Mouse (Mus musculus) liver, embryonic 15.5 days (tissue): ENCODE results near the gene Unc13a. TPM values are rescaled to one million over a fixed set of nuclear protein-coding genes. Genes with fewer than 3 reads are reported as not detected.

Source experiments
- ATAC-seq: fragments of 200-750 bp; cut with Nextera tagmentation; 2 replicates; pipeline ENCODE4 v1.8.0; 2017; ENCODE audit warnings: moderate number of reproducible peaks, mild to moderate bottlenecking, moderate library complexity; ENCODE audit not compliant: insufficient read depth
- H3K27ac ChIP-seq: fragments of 300-500 bp; sonication (generic); replicated peaks from 2 replicates; pipeline ENCODE4 v1.5.1; 2015; ENCODE audit warnings: mild to moderate bottlenecking, inconsistent platforms
- H3K27me3 ChIP-seq: fragments of 300-500 bp; sonication (generic); 2 replicates; pipeline ENCODE4 v1.6.1; 2015; ENCODE audit warnings: mild to moderate bottlenecking, inconsistent platforms
- H3K36me3 ChIP-seq: fragments of 300-500 bp; sonication (generic); replicated peaks from 2 replicates; pipeline ENCODE4 v1.6.1; 2015; ENCODE audit warnings: moderate library complexity, mild to moderate bottlenecking, inconsistent platforms
- H3K4me1 ChIP-seq: fragments of 300-500 bp; sonication (generic); replicated peaks from 2 replicates; pipeline ENCODE4 v1.6.1; 2015; ENCODE audit warnings: inconsistent platforms
- H3K4me2 ChIP-seq: fragments of 300-500 bp; sonication (generic); 2 replicates; pipeline ENCODE4 v1.6.1; 2015; ENCODE audit warnings: moderate library complexity, mild to moderate bottlenecking, inconsistent platforms
- H3K4me3 ChIP-seq: fragments of 300-500 bp; sonication (generic); replicated peaks from 2 replicates; pipeline ENCODE4 v1.5.1; 2015; ENCODE audit warnings: mild to moderate bottlenecking, inconsistent platforms
- H3K9ac ChIP-seq: fragments of 300-500 bp; sonication (generic); 2 replicates; pipeline ENCODE4 v1.6.1; 2015; ENCODE audit warnings: moderate library complexity, mild to moderate bottlenecking, inconsistent platforms
- H3K9me3 ChIP-seq: fragments of 300-500 bp; sonication (generic); replicated peaks from 2 replicates; pipeline ENCODE4 v1.6.1; 2016; ENCODE audit warnings: inconsistent platforms
- WGBS: fragments of 180-500 bp; shearing (Covaris S2); methylation state at CpG from one replicate; pipeline ENCODE4 v1.1.7; 2015; ENCODE audit warnings: mixed read lengths; ENCODE audit not compliant: insufficient replicate concordance; 5-methylcytosine and 5-hydroxymethylcytosine counted together
- polyA plus RNA-seq: library from polyadenylated mRNA; unstranded; fragments of >200 nt; fragmentation: Nextera tagmentation; extraction: Ambion mirVana; gene quantifications from 2 replicates; pipeline ENCODE4 v1.2.1, GENCODE M21; 2015

Unc13a gene
- polyA plus RNA-seq: 0.16 and 0.20 TPM in 2 replicates

DNA sequence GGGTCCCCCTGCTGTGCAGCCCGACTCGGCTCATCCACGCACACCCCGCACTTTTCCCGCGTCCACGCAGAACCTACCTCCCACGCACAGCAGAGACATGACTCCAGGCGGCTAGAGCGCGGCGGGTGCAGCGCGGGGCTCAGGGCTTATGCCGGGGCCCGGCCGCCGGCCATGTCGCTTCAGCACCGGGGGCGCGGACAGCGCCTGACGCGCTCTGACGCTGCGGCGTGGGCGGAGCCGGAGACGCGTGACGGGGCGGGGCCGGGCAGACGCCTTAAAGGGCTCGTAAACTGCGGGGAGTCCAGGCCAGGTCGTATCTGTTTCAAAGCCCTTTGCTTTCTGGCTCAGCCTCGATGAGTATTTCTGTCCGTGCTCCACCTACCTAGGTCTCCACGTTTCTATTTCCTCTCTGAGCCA is at the start of gene Unc13a:
Gene Unc13a (minus strand): TSS at position 209 of the 417 bp plus-strand sequence.
- peak; percentile 53 for ATAC-seq
- Histone ChIP-seq H3K36me3 (no peaks in the 10 kb centered on the region), H3K4me3 (peak within 1 kb of the TSS; percentile 56), H3K4me1 (peaks cover 34% of the 10 kb centered on the region), H3K4me2 (peak within 1 kb of the TSS; percentile 85), H3K9me3 (no peaks in the 10 kb centered on the region), H3K27ac (no peak within 1 kb of the TSS), H3K9ac (no peak within 1 kb of the TSS), H3K27me3 (peaks cover 50% of the 10 kb centered on the region)
- under 1% methylated on average over 42 of the region's 42 CpGs for WGBS

DNA sequence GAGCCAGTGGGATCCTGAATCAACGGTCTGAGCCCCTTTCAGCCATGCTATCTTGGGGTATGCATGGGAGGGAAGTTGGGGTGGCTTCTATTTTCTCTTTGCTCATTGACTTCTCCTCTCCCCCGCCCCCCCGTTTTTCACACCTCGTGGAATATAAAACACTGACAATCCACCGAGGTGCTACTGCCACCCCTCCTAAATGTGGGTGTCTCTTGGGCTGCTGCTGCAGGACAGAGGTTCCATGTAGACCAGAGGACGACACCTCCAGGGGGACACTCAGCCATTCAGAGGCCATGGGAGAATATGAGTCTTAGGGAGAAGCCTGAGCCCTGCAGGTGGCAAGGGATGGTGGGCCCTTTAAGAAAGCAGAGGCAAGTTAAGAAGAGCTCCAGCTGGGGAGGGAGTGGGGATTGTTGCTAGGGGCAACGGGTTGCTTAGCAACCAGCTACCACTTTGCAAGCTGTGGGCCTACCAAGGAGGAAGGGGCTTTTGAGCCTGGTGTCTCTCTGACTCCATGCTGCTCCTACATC is 48.4 kb upstream of the Unc13a start:
- 64% methylated on average over 7 of the region's 7 CpGs for WGBS
- Histone ChIP-seq H3K27ac (no peak overlapping the region), H3K36me3 (peaks cover 31% of the 10 kb centered on the region), H3K9me3 (no peaks in the 10 kb centered on the region), H3K4me2 (0 out of 2 replicates have a peak overlapping the region, but pooled peaks have one; percentile 17), H3K4me1 (peaks cover 59% of the 10 kb centered on the region), H3K4me3 (no peak overlapping the region), H3K27me3 (0 out of 2 replicates have a peak, but pooled peaks cover 2% of the 10 kb centered on the region), H3K9ac (no peak overlapping the region)
- ATAC-seq: no peak

DNA sequence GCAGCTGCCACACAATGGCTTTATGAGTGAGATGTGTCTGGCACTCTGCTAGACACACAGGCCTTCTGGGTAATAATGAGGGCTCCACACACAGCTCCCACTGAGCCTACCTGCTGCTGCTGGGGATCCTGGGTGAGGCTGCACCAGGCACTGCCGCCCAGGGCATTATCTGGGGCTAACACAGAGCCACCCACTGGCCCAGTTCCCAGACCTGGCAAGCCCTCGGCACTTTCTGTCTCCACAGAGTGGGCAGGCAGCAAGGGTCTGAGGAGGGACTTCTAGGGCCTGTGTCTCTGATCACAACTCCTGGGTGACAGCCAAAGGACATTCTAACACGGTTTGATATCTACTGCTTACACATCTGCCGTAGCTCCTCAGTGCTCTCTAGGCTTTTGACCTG is 47.7 kb upstream of the Unc13a start:
- no peak overlapping the region for H3K4me3 ChIP-seq
- H3K27ac ChIP-seq: peak overlapping the region; percentile 65
- ATAC-seq: peak; percentile 43
- 34% methylated on average over 4 of the region's 4 CpGs for WGBS
- H3K36me3 ChIP-seq: peaks cover 39% of the 10 kb centered on the region
- peak overlapping the region; percentile 15; the same call in 1 of the 2 replicates for H3K9ac ChIP-seq
- H3K4me1 ChIP-seq: peaks cover 52% of the 10 kb centered on the region
- H3K9me3 ChIP-seq: no peaks in the 10 kb centered on the region
- no peaks in the 10 kb centered on the region for H3K27me3 ChIP-seq
- H3K4me2 ChIP-seq: peak overlapping the region; percentile 17

DNA sequence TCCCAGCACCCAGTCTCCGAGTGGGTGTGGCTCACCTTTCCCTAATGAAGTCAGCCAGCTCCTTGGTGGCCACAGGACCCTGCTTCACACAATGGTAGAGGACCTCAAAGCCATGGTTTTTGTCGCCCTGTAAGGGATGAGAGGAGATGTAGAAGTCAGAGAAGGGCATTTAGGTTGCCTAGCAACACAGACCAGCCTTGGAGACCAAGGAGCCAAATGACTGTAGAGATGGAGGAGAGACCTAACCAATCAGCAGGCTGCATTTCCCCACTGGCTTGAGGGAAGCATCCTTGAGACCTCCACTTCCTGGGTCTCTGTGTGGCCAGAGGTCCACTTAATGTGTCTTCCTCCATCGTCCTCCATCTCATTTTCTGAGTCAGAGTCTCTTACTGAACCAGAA is 46.7 kb upstream of the Unc13a start:
- no peak overlapping the region for H3K4me2 ChIP-seq
- peaks cover 44% of the 10 kb centered on the region for H3K36me3 ChIP-seq
- no peaks in the 10 kb centered on the region for H3K27me3 ChIP-seq
- no peak overlapping the region for H3K27ac ChIP-seq
- no peak overlapping the region for H3K9ac ChIP-seq
- no peaks in the 10 kb centered on the region for H3K9me3 ChIP-seq
- no peak overlapping the region for H3K4me3 ChIP-seq
- H3K4me1 ChIP-seq: peaks cover 42% of the 10 kb centered on the region
- ATAC-seq: no peak
- 56% methylated on average over 3 of the region's 3 CpGs for WGBS

DNA sequence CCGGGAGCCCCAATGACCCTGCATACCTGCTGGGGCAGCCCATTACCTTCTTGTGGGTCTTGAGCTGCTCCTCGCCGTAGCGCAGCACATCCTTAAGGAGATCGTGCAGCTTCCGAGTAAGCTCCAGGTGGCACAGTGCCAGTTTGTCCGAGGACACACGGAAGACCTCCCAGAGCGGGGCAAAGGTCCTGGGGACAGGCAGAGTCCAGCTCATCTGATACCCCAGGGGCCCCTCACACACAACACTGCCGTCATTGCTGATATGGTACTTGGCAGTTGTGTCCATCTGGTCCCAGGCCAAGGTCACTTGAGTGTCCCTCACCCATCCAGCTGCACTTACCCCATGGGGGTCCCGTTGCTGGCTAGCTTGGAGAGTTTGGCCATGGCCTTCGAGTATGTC is 45.5 kb upstream of the Unc13a start:
- Histone ChIP-seq H3K27ac (no peak overlapping the region), H3K36me3 (peaks cover 53% of the 10 kb centered on the region), H3K4me3 (no peak overlapping the region), H3K9ac (no peak overlapping the region), H3K9me3 (no peaks in the 10 kb centered on the region), H3K4me2 (no peak overlapping the region), H3K4me1 (peaks cover 30% of the 10 kb centered on the region), H3K27me3 (no peaks in the 10 kb centered on the region)
- no peak for ATAC-seq
- WGBS: 86% methylated on average over 12 of the region's 12 CpGs

DNA sequence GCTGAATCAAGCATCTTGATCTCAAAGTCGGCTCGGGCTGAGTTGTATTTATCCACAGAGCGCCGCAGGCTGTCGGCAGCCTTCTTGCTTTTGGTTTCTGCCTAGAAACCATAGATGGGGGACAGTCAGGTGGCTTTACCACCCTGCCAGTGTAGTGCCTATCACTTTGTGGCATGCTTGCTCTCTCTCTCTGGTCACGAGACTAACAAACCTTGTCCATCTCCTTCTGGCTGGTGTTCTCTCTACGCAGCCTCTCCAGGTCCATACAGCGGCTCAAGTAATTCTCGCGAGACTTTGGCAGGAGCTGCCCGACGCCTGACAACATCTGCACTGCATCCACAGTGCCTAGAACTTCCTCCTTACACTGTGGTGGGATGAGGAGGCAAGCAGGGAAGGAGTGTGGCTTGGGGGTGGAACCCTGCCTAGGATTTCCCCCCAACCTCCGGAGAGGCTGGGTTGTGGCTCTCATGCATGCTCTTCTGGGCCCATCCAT is 45.0 kb upstream of the Unc13a start:
- ATAC-seq: no peak
- H3K4me1 ChIP-seq: peaks cover 26% of the 10 kb centered on the region
- WGBS: 81% methylated on average over 13 of the region's 13 CpGs
- no peaks in the 10 kb centered on the region for H3K9me3 ChIP-seq
- H3K4me2 ChIP-seq: no peak overlapping the region
- no peak overlapping the region for H3K4me3 ChIP-seq
- H3K36me3 ChIP-seq: peaks cover 53% of the 10 kb centered on the region
- H3K27me3 ChIP-seq: no peaks in the 10 kb centered on the region
- H3K9ac ChIP-seq: no peak overlapping the region
- H3K27ac ChIP-seq: no peak overlapping the region

DNA sequence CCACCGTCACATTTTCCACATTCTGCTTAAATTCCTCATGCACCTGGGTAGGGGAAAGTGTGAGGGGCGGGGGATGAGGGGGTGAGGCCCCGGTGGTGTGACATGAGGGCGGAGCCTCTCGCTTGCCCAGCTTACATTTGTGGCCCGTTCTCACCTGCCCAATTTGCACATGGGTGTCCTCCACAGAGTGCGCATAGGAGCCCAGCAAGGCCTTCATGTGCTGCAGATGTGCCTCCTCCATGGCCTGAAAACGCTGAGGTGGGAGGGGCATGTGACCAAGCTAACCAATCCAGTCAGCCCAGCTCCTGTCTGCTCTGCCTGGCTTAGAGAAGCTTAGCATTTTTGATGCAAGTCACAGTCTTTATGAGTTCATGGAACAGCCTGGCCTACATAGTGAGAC is 44.0 kb upstream of the Unc13a start:
- no peak overlapping the region for H3K9ac ChIP-seq
- WGBS: 69% methylated on average over 8 of the region's 8 CpGs
- H3K4me3 ChIP-seq: no peak overlapping the region
- H3K4me1 ChIP-seq: peaks cover 22% of the 10 kb centered on the region
- no peak for ATAC-seq
- no peaks in the 10 kb centered on the region for H3K9me3 ChIP-seq
- H3K27me3 ChIP-seq: no peaks in the 10 kb centered on the region
- peaks cover 57% of the 10 kb centered on the region for H3K36me3 ChIP-seq
- H3K27ac ChIP-seq: no peak overlapping the region
- no peak overlapping the region for H3K4me2 ChIP-seq

DNA sequence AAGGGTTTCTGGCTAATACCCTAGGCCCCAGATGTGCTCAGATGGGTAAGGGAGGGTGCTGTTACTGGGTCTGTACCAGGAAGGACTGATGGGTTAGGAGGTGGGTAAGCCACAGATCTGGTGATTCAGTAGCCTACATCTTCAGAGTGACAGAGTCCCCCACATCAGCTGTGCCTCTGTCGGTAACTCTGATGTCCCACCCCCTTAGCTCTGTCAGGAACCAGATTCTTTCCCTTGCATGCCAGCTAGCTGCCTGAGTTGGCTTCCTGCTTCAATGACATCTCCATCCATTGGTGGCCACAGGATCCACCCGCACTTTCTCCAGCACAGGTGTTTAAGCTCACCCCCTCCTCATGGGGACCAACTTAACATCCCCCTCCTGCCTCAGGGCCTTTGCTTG is 40.0 kb upstream of the Unc13a start:
- Histone ChIP-seq H3K4me2 (no peak overlapping the region), H3K27ac (no peak overlapping the region), H3K36me3 (peaks cover 47% of the 10 kb centered on the region), H3K9me3 (no peaks in the 10 kb centered on the region), H3K4me3 (no peak overlapping the region), H3K27me3 (no peaks in the 10 kb centered on the region; the same call in 1 of the 2 replicates), H3K9ac (no peak overlapping the region), H3K4me1 (peaks cover 12% of the 10 kb centered on the region)
- WGBS: 76% methylated on average over 2 of the region's 2 CpGs
- ATAC-seq: no peak

DNA sequence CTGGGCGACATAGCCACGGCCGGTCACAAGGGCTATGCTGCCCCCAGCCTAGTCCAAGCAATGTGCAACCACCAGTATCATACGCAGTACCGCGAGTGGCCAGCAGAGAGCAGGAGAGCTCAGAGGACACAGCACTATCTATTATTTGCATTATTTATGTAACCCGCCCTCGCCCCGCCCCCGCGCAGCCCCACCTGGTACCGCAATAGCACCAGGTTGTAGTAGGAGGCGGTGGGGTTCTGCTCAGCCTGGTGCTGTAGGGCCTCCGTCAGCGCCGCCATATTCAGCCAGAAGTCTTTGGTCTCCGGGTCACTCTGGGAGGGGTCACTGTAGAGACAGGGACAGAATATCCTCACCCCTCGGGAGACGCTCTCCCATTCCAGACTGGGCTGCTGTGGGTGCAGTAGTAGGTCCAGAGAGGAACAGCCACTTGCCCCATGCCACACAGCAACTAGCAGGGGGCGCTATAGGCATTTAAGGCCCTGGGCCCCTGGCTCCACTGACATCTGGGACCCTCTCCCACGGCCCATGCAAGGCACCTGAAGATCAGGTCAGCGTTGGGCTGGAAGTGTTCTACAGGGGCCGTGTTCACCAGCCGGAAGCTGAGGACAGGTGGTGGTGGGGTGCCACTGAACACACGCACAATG is 38.4 kb upstream of the Unc13a start:
- Histone ChIP-seq H3K4me2 (peak overlapping the region; percentile 47), H3K4me3 (no peak overlapping the region), H3K9ac (no peak overlapping the region), H3K27me3 (peaks cover 5% of the 10 kb centered on the region), H3K9me3 (no peaks in the 10 kb centered on the region), H3K4me1 (peaks cover 14% of the 10 kb centered on the region), H3K36me3 (peaks cover 33% of the 10 kb centered on the region), H3K27ac (no peak overlapping the region)
- 28% methylated on average over 25 of the region's 25 CpGs for WGBS
- peak; percentile 62 for ATAC-seq

DNA sequence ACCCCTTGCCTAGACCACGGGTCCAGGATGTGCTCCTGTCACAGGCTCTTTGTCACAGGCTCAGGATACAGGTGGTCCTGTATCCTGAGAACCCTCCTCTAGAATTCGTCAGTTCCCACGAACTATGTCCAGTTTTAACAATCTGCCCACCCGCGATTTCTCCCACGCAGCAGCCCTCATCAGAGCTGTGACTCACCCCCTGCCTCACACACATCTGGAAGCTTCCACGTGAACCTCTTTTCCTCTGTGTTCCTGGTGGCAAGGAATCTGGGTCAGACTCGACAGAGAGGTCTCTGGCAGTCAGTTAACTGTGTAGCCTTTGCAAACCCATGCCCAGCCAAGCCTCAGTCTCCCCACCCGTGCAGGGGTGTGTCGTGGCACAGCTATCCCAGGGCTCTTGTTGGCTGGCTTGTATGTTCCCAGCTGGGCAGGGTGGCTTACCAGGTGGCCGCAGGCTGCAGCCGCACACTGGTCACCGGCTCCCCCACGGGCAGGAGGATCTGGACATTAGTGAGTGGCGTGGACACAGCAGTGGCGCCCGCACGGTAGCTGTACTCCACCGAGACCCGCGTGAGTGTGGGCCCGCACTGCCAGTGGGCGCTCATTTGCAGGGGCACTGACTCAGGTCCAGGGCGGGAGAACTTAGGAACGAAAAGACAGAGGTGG is 37.7 kb upstream of the Unc13a start:
- Histone ChIP-seq H3K4me3 (no peak overlapping the region), H3K27me3 (peaks cover 8% of the 10 kb centered on the region), H3K27ac (no peak overlapping the region), H3K4me1 (peaks cover 19% of the 10 kb centered on the region), H3K4me2 (peak overlapping the region; percentile 47), H3K36me3 (peaks cover 26% of the 10 kb centered on the region), H3K9me3 (no peaks in the 10 kb centered on the region), H3K9ac (no peak overlapping the region)
- peak; percentile 23; the same call in 1 of the 2 replicates for ATAC-seq
- 70% methylated on average over 25 of the region's 25 CpGs for WGBS

DNA sequence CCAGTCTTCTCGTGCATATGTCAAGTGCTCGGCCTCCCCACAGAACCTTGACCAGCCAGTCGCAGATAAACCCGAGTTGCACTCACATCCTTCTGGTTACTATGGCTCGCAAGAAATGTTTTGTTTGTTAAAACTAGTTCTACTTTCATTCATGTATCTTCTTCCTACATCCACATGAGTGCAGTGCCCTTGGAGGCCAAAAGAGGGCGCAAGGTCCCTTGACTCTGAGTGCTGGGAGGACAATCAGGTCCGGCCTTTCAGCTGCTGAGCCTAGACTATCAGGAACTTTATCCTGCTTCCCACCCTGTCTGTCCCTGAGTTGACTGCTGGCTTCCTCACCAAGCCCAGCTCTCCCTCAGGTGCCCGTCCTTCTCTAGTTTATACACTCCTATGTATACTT is 36.3 kb upstream of the Unc13a start:
- peaks cover 8% of the 10 kb centered on the region for H3K27me3 ChIP-seq
- no peak overlapping the region for H3K4me3 ChIP-seq
- H3K4me2 ChIP-seq: no peak overlapping the region
- H3K9ac ChIP-seq: no peak overlapping the region
- H3K36me3 ChIP-seq: peaks cover 18% of the 10 kb centered on the region; the same call in 1 of the 2 replicates
- H3K9me3 ChIP-seq: no peaks in the 10 kb centered on the region
- H3K4me1 ChIP-seq: peaks cover 33% of the 10 kb centered on the region
- H3K27ac ChIP-seq: no peak overlapping the region
- ATAC-seq: no peak
- 38% methylated on average over 8 of the region's 8 CpGs for WGBS
